Mouse (Mus musculus): ENCODE data around the gene Hif3a.

DNA sequence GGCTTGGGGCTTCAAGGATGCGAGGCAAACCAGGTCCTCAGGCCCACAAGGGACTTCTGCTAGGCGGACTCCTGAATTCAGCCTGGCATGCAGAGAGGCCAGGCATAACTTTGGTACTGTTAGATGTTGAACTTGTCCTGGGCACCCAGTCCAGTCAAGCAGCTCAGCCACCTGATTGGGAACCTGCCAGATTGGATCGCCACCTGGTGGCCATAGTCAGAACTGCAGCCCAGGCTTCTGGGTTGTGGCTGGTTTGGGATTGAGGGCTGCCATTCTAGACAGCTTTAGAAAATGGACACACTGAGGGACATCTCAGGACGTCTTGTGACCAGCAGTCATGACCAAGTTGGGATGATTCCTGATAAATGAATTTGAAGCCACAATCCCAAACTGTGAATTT is 62.6 kb downstream of the Hif3a start:
- TF ChIP-seq CHD2 (IDR thresholded peaks at IDR 0.05; ENCODE audit: low read depth, low read length) (no peak), HCFC1 (IDR thresholded peaks at IDR 0.05; ENCODE audit: borderline replicate concordance, insufficient read depth, low read length) (no peak), ZNF384 (IDR thresholded peaks at IDR 0.05; ENCODE audit: low read depth, low read length) (no peak)

Measured in ES-E14 (cell line).